9 mouse cellular contexts compared by ENCODE assay signal in the genomic region with DNA sequence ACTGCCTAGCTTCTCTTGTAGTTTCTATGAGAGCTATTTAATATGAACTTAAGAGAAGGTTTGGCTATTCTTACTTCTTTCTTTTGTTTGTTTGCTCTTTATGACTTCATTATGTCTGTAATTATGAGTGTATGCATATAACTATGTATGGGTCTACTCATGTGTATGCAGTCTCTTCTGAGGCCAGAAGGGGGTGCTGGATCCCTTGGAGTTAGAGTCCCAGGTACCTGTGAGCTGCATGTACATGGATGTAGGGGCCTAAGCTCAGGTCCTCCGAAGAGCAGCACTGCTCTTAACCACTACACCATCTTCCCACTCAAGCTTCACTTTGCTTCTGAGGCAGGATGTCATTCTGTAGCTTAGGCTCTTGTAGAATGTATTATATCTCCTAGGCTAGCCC. TPM values are rescaled to one million over a fixed set of nuclear protein-coding genes. Genes with fewer than 3 reads are reported as not detected.
DNase-seq lines count a peak whose midpoint lies in the region; ATAC-seq and TF ChIP-seq lines count a peak whose summit lies in the region.
"Had no signal": no experiment of that assay in that cellular context is flagged by ENCODE, and none has a peak within 500 bp of the region (broad histone marks: within the 10 kb centered on the region; RNA-seq: fewer than 3 reads in every experiment).

No protein-coding gene starts in this region.

- no peaks in the 10 kb centered on the region for H3K4me1 ChIP-seq in cerebellum, adult 2 months (ENCODE audit: control insufficient read depth, insufficient read depth, low read length)
- H3K4me1 ChIP-seq in liver, embryonic 11.5 days (replicated peaks; ENCODE audit: control insufficient read depth, insufficient read depth, low read length): peaks cover 11% of the 10 kb centered on the region

- no peak for DNase-seq in cerebellum, adult 2 months
- DNase-seq in cerebellum, adult 11 months: no peak
- DNase-seq in 3T3-L1 (ENCODE audit: low read depth, low spot score): peak; percentile 49
- no peak for DNase-seq in liver, embryonic 11.5 days (ENCODE audit: low spot score)
- no peak for DNase-seq in ovary, postnatal 14 days (ENCODE audit: low spot score)
- no peak for DNase-seq in right cerebral cortex, postnatal 4 days

- no peak for TF ChIP-seq POLR2A in cerebellum, adult 2 months (IDR thresholded peaks at IDR 0.05; ENCODE audit: borderline replicate concordance, insufficient read depth, low read length)

- peaks cover 31% of the 10 kb centered on the region for H3K36me3 ChIP-seq in liver, embryonic 11.5 days (ENCODE audit: control insufficient read depth, insufficient read depth, low read length)

- no peak overlapping the region for H3K4me3 ChIP-seq in cerebellum, adult 2 months (replicated peaks; ENCODE audit: insufficient read depth, low read depth, low read length)
- H3K4me3 ChIP-seq in liver, embryonic 11.5 days (ENCODE audit: low read depth, low read length): no peak overlapping the region
- H3K4me3 ChIP-seq: limb, embryonic 12.5 days had no signal

- H3K9me3 ChIP-seq in liver, embryonic 11.5 days (ENCODE audit: control insufficient read depth, low read length): no peaks in the 10 kb centered on the region
- H3K9me3 ChIP-seq: limb, embryonic 12.5 days had no signal

- TF ChIP-seq CTCF in cerebellum, adult 2 months (IDR thresholded peaks at IDR 0.05; ENCODE audit: borderline replicate concordance, insufficient read depth, low read depth, low read length): peak; percentile 11; the same call in 1 of the 2 replicates

- WGBS in cerebellum, adult 2 months: 89% methylated on average over 1 of the region's 1 CpGs
- 76% methylated on average over 1 of the region's 1 CpGs for WGBS in liver, embryonic 11.5 days

- H3K27me3 ChIP-seq in cerebellum, adult 2 months (ENCODE audit: control insufficient read depth, insufficient read depth, low read length): no peaks in the 10 kb centered on the region
- H3K27me3 ChIP-seq in liver, embryonic 11.5 days (replicated peaks; ENCODE audit: control insufficient read depth, insufficient read depth, low read length): no peaks in the 10 kb centered on the region
- H3K27me3 ChIP-seq: limb, embryonic 12.5 days had no signal

- no peak overlapping the region for H3K27ac ChIP-seq in cerebellum, adult 2 months (ENCODE audit: insufficient read depth, low read length)
- H3K27ac ChIP-seq in liver, embryonic 11.5 days (ENCODE audit: low read depth, low read length): no peak overlapping the region
- H3K27ac ChIP-seq: limb, embryonic 12.5 days had no signal

- H3K9ac ChIP-seq in liver, embryonic 11.5 days (ENCODE audit: low read depth, low read length): no peak overlapping the region
- H3K9ac ChIP-seq: limb, embryonic 12.5 days had no signal

- peak; percentile 43 for ATAC-seq in activated CD4-positive, CD25-positive, alpha-beta regulatory T cell, adult 4 months
- 0 out of 2 replicates have a peak, but pooled peaks have one; percentile 51 for ATAC-seq in liver, embryonic 11.5 days (replicated peaks; ENCODE audit: low FRiP score)
- ATAC-seq in frontal cortex, adult (ENCODE audit: low TSS enrichment): no peak

- H3K4me2 ChIP-seq in liver, embryonic 11.5 days: no peak overlapping the region
- H3K4me2 ChIP-seq: limb, embryonic 12.5 days had no signal

RNA-seq across cellular contexts. Expression of a gene that starts 5.3 kb away (rescaled TPM):
- 118 and 125 TPM in 2 replicates for polyA plus RNA-seq in cerebellum, adult 2 months (2012; rRNA removed)
- 100 to 1,000 TPM; 121 to 129 TPM for polyA plus RNA-seq in activated CD4-positive, CD25-positive, alpha-beta regulatory T cell, adult 4 months (2017; shearing (Covaris generic))
- 70.7 and 74.6 TPM in 2 replicates for polyA plus RNA-seq in liver, embryonic 11.5 days (2014; fragmentation: Nextera tagmentation; extraction: Ambion mirVana)

RNA-seq across cellular contexts. Expression of a gene that starts 5.4 kb away (rescaled TPM):
- 143 and 159 TPM in 2 replicates for polyA plus RNA-seq in cerebellum, adult 2 months (2012; rRNA removed)
- 10 to 100 TPM; 11.5 to 15.0 TPM for polyA plus RNA-seq in activated CD4-positive, CD25-positive, alpha-beta regulatory T cell, adult 4 months (2017; shearing (Covaris generic))
- 219 and 225 TPM in 2 replicates for polyA plus RNA-seq in liver, embryonic 11.5 days (2014; fragmentation: Nextera tagmentation; extraction: Ambion mirVana)

RNA-seq across cellular contexts. Expression of a gene that starts 17.2 kb away (rescaled TPM):
- 96.6 and 96.8 TPM in 2 replicates for polyA plus RNA-seq in cerebellum, adult 2 months (2012; rRNA removed)
- polyA plus RNA-seq in activated CD4-positive, CD25-positive, alpha-beta regulatory T cell, adult 4 months (2017; shearing (Covaris generic)): 10 to 100 TPM; 92.3 to 93.9 TPM
- 89.0 and 97.5 TPM in 2 replicates for polyA plus RNA-seq in liver, embryonic 11.5 days (2014; fragmentation: Nextera tagmentation; extraction: Ambion mirVana)

RNA-seq across cellular contexts. Expression of a gene that starts 33.7 kb away (rescaled TPM):
- 0.57 TPM in 1 of 2 replicates, not detected in the other for polyA plus RNA-seq in cerebellum, adult 2 months (2012; rRNA removed)
- polyA plus RNA-seq in activated CD4-positive, CD25-positive, alpha-beta regulatory T cell, adult 4 months (2017; shearing (Covaris generic)): not detected
- not detected in 2 replicates for polyA plus RNA-seq in liver, embryonic 11.5 days (2014; fragmentation: Nextera tagmentation; extraction: Ambion mirVana)
- polyA plus RNA-seq: limb, embryonic 12.5 days had no signal
